Mouse (Mus musculus): Measurements from ENCODE around the gene Olfr1129.
"Not testable (repeated sequence)": the region's sequence is repeated elsewhere in the genome, so short reads cannot be mapped to it uniquely, and the experiment has no call there.

Gene Olfr1129

DNA sequence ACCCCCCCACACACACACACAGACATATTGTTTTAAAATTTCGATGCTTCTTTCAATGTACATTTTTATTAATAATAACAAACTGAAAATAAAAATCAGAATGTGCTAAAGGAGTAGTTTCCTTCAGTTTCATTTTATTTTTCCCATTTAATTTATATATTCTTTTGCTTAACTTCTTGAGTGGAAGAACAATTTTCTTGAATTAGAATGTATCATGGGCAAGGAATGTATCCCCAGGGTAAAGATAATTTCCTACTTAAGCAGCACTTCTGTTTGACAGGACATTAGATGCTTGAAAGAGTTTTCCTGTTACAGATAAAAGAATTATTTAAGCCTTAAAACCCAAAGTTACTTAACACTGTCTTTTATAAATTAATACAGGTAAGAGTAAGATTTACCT lies at the start of gene Olfr1129:
Gene Olfr1129 (plus strand): TSS at position 301 of the 400 bp plus-strand sequence.
- not testable (repeated sequence) for DNase-seq

DNA sequence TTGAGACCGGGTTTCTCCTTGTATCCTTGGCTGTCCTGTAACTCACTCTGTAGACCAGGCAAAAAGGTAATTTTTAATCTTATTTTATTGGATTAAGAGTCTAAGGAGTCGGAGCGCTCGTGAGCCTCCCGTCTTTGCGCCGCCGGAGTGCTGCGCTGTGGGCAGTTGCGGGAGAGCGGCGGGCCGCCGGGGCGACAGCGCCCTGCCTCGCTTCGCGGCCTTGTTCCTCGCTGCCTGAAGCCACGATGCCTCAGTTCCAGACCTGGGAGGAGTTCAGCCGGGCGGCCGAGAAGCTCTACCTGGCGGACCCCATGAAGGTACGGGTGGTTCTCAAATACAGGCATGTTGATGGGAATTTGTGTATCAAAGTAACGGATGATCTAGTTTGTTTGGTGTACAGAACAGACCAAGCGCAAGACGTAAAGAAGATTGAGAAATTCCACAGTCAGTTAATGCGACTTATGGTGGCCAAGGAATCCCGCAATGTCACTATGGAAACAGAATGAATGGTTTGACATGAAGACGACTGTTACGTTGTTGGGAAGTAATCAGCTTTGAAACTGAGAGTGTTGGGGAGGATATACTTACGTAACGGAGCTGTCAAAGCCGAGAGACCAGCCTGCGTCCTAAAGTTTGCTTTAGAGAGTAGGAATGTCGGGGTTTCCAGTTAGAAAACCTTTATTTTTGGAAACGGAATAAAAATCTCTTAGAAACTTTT lies 47.6 kb upstream of the Olfr1129 start:
- peak; percentile 5 for DNase-seq

DNA sequence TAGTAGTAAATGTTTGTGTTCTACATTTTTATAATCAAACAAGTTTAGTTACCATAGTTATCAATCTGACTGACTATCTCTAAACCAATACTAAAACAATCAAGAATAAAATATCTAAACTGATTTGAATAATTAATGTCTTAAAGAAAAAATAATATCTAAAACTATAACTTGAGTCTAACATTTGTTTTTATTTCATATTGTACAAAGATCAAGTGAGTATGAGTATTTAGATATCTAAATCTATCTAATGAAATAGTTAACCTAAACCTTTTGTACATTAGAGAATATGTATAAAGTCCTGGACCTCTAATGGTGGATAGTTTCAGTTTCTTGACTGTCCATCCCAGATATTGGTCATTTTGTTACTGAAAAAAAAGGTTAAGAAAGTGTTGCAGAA lies 42.2 kb upstream of the Olfr1129 start, which contains the start of gene Olfr153:
Gene Olfr153 (plus strand): TSS at position 301 of the 400 bp plus-strand sequence.
- no peak for DNase-seq

DNA sequence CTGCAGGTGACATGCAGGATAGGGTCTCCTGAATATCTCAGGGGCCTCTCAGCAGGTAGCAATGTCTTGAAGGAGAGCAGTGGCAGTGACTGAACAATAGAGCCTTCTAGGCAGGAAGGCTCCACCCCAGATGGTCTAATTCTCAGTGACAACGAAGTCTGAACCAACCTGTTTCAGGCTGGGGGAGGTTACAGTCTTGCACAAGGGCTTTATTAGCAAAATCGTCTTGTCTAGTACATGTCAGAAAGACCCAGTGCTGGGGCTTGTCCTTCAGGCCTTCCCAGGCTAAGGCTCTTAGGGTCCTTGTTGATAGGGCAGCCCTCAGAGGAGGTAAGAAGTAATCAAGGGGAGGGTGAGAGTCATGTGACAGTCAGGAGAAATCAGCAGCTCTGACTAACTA lies 38.9 kb upstream of the Olfr1129 start:
- DNase-seq: no peak

DNA sequence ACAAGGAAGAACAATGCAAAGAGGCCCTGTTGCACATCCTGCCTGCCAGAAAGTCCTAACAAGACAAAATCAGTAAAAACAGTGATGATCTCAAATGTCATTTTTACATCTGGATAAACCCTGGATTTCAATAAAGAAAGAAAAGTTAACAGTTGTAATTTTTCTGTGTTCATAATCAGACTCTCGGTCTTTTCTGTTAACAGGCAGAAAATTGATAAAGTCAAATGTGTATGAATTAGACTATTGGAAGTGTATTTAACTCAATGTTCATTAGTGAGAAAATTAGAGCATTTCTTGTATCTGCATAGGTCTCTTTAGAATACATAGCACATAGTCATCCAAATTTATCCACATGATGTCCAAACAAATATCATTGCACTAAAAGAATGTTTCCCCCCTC lies 28.3 kb upstream of the Olfr1129 start, which contains the start of gene Olfr1128:
Gene Olfr1128 (minus strand): TSS at position 101 of the 400 bp plus-strand sequence.
- DNase-seq: no peak

DNA sequence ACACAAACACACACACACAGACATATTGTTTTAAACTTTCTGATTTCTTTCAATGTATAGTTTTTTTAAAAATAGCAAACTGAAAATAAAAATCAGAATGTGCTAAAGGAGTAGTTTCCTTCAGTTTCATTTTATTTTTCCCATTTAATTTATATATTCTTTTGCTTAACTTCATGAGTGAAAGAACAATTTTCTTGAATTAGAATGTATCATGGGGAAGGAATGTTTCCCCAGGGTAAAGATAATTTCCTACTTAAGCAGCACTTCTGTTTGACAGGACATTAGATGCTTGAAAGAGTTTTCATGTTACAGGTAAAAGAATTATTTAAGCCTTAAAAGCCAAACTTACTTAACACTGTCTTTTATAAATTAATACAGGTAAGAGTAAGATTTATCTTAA lies 32.2 kb downstream of the Olfr1129 start, which contains the start of gene Olfr1130:
Gene Olfr1130 (plus strand): TSS at position 301 of the 400 bp plus-strand sequence.
- DNase-seq: not testable (repeated sequence)

DNA sequence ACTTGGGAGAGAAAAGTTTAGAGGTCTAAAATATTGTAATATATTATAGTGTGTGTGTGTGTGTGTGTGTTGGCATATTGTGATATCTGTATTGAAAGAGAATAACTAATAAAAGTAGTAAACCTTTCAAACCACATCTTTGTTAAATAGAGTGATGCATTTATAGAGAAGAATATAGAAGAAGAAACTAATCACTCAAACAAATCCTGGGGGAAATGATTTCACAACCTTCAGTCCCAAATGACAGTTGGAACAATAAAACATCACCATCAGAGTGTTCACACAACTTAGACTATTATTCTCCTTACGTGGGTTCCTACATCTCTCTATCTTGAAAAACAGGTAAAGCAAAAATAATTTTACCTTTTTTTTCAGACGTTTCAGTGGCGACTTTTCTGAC lies 53.1 kb downstream of the Olfr1129 start, which contains the start of gene Olfr1131:
Gene Olfr1131 (plus strand): TSS at position 301 of the 400 bp plus-strand sequence.
- DNase-seq: no peak

Data from right cerebral cortex, postnatal 14 days (tissue).